Mouse (Mus musculus) lung, adult 18-20 months (tissue): ENCODE measurements around the gene Cst13.
"Not testable (repeated sequence)": the region's sequence is repeated elsewhere in the genome, so short reads cannot be mapped to it uniquely, and the experiment has no call there.

Experiments
- DNase-seq, 2 experiments: peaks; one replicate each; pipeline ENCODE4 v3.0.0; 2022; ENCODE audit warnings: mixed read lengths in 2 of 2

The Cst13 gene

DNA sequence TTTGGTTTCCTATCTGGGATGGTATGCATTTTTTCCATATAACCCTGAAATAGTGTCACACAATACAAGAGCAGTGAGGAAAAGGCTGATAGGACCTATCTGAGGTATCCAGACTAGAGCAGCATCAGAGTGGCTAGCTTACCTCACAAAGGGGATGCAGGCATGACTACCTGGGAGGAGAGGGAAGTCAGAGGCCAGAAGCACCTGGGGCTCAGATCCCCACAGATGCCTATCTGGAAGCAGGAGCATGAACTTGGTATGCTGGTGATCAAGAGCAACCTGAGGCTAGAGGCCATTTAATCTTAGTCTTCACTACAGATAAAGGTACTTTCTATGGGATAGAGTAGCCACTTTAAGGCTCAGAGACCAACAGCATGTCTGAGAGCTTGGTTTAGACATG is at the start of gene Cst13:
Gene Cst13, plus strand, starts transcription at position 173 of the 400 bp plus-strand sequence.
- no peak for DNase-seq

DNA sequence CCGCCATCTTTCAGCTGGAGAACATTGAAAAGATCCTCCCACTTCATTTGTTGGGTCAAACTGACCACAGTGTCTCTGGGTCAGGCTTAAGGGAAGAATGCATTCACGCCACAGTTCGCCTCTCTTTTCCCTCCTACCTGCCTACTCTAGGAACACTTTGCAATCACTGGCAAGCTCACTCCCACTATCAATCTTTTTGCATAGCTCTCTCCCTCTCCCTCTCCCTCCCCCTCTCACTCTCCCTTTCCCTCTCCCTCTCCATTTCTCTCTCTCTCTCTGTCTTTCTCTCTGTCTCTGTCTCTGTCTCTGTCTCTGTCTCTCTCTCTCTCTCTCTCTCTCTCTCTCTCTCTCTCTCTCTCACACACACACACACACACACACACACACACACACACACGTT is 48.5 kb upstream of the Cst13 start, which contains the start of gene Cst11:
Gene Cst11, minus strand, starts transcription at position 101 of the 400 bp plus-strand sequence.
- DNase-seq = not testable (repeated sequence)

DNA sequence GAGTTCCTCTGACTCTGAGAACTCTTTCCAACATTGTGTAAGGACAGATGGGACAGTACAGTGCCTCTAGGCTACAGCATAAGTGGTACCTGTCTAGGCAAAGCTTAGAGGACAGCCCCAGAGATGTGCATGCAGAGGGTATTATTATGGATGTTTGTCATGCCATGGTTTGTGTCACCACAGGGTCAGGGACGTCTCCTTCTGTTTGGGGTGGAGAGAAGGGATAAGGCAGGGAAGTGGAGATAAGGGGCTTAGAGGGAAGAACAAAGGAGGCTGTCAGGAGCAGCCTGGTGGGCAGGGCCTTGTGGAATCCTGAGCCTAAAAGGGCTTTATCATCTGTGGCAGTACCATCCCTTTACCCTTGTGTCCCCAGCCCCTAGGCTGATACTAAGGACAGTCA is 38.2 kb upstream of the Cst13 start, which contains the start of gene 8030411F24Rik:
Gene 8030411F24Rik, plus strand, starts transcription at position 301 of the 400 bp plus-strand sequence.
- no peak for DNase-seq

DNA sequence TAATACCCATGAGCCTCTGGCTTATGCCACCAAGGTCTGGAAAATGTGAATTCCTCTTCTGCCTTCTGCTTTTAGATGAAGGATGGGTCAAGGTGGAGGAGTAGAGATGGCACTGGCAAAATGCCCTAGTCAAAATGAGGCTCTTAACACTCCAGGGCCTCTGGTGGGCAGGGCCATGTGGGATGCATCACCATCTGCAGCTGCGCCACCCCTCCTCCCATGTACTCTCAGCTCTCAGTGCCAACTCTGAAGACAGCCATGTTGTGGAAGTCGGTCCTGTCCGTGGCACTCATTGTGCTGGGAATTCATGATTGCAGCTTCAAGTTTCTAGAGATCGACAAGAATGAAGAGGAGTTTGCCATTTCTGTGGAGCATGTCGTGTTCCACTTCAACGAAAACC is 30.7 kb upstream of the Cst13 start, which contains the start of gene Cst12:
Gene Cst12, plus strand, starts transcription at position 220 of the 400 bp plus-strand sequence.
- no peak for DNase-seq

DNA sequence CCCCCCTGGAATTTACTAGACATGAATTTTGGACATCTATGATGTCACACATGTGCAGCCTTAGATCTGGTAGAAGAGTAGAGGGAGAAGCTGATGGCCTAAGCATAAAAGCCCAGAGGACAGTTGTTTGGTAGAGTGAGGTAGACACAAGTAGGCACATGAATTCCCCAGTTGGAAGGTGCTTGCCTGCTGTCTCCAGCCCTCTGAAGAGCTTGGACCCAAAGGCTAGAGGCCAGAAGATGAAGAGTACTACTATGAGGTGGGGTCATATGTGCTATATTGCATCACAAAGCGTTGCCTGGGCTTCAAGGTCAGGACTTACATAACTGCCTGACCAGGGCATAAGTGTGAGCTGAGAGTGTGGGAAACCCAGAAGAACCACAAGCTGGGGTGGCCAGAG is 21.4 kb upstream of the Cst13 start, which contains the start of gene Cst8:
Gene Cst8, plus strand, starts transcription at position 301 of the 400 bp plus-strand sequence.
- DNase-seq = peak; percentile 19 to 32

DNA sequence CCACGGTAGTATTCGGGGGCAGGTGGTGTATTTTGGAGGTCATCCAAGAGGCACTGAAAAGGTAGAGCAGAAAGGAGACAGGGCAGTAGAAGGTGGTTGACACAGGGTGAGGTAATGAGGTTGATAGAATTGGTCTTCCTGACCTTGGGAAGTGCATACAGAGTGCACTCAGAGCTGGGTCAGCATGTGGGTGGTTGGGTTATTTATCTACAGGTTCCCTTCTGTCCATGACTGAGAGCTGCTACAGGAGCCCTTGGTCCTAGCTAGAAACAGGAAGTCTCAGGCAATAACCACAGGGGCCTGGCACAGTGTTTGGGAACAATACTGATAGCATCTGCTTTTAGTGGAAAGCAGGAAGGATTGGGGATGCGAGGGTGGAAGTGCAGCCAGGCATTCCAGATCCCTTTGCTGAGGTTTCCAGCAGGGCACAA is 18.4 kb upstream of the Cst13 start:
- DNase-seq = peak; percentile 6 to 33

DNA sequence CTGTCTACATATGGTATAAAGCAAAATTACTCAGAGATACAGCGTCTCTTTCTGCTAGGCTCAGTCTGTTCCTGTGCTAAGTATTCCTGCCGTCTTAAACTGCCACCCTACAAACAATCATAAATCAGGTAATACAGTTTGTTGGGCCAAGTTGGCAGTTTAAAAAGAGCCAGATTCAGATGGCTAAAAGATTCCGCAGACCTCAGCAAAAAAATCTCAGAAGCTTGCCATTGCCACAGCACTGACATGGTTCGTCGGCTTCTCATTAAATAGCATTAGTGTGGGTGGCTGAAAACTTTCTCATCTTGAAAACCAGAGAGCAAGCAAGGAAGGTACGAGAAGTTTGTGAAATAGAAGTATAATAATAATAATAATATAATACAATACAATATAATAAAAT is 13.2 kb upstream of the Cst13 start:
- no peak for DNase-seq

DNA sequence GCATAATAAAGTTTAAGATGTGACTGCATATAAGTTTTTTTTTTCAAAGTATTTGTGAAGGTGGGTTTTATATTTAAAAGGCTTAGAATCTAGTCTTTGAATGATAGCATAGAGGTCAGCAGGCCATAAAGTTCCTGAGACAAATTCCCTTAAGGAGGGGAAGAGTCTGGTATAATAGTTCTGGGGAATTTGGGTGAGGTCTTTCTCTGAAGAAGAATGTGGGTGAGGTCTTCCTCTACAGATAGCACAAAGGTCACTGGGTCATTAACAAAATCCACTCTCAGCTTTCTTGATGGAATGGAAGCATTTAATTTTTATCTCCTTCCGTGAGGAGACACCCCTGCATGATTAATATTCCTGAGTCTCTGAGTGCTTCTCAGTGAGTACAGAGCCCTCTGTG is 6.1 kb downstream of the Cst13 start:
- no peak for DNase-seq

DNA sequence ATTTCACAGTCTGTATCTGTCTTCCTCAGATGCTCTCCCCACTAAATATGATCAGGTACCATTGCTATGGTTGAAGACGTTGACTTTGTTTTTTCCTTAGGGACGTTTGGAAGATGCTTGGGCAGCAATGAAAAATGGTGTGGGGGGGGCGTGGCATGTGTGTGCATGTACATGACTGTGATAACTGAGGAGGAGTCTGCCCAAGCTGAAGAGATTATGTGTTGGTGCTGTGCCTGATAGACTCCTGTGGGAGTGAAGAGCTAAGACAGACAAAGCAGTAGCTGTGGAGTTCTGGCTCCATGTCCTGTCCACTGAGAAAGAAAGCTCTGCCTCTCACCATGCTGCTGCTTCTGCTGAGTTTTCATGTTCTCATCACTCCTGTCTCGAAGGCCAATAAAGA is 15.0 kb downstream of the Cst13 start, which contains the start of gene Cst9:
Gene Cst9, plus strand, starts transcription at position 236 of the 400 bp plus-strand sequence.
- no peak for DNase-seq

DNA sequence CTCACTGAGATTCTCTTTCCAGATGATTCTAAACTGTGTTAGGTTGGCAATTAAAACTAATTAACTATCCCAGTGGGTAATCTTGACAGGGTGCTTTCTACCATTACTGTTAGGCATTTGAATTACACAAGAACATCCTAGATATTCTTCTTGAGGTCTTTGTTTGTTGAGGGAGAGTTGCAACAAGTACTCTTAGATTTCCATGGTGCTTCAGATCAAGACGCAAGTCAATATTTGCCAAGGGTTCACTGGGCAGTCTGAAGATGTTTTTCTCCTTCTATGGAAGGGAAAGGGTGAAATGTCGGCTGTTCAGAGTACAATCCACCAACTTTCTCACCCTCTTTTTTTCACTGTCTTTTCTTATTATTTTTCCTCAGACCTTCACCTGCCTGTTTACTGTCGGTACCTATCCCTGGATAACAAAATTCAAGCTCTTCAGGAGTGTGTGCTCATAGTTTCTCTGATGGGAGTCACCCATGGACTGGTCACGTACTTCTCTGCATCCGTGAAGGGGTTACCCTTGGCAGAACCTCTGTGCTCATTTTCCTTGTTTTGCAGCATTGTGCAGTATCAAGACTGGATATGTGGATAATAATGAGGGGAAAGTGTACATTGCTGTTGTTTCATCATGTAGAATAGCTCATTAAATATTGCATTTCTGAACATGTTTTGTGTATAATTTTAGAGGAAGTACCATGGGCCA is 18.3 kb downstream of the Cst13 start:
- DNase-seq = peak in 1 of 2 experiments; percentile 36

DNA sequence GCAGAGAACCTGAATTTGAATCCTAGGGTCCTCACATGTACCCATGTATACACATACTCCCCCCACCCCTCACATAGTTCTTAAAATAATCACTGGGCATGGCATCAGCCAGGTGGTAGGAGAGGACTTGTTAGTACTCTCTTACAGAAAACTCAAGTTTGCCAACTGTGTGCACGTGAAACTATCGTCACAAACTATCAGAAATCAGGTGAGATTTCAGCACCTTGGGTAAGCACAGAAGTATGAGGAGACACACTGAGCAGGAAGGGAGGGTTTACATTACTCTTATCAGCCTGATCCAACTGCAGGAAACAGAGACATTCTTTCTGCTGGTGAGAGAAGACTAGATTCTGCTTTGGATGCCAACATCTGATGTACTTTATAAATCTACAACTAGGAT is 19.3 kb downstream of the Cst13 start:
- peak in 1 of 2 experiments; percentile 19 for DNase-seq

DNA sequence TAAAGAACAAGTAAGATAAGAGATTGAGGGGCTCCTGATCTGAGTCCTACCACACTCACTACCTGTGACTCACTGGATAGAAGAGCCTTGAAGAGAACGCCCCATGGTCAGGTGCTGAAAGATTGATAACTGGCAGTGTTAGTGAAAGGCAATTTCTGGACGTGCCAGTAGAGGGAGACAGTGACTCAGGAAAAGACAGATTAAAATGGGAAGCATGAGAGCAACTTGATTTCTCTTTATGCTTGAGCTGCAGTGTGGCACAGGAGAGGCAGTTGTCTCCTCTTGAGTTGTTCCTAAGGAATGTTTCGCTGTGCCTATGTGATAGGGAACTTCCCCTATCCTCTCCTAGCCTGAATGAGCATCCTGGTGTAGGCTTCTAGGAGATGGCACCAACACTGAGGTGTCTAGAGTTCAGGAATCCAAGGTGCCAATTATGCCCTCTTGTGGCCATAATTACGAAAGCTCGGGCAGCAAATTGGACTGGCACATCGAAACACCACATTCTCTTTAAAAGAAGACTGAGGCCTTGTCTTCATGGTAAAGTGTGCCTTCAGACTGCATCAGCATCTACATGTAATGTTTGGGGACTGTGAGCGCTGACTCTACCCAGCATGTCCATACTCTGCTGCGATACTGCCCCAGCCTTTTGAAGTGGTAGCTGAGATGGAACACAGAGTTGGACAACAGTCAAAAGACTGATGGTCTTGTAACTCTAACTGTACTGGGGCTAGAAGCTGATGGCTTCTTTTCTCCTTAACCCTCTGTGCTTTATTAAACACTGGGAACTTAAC is 31.4 kb downstream of the Cst13 start:
- peak; percentile 79 to 83 for DNase-seq

DNA sequence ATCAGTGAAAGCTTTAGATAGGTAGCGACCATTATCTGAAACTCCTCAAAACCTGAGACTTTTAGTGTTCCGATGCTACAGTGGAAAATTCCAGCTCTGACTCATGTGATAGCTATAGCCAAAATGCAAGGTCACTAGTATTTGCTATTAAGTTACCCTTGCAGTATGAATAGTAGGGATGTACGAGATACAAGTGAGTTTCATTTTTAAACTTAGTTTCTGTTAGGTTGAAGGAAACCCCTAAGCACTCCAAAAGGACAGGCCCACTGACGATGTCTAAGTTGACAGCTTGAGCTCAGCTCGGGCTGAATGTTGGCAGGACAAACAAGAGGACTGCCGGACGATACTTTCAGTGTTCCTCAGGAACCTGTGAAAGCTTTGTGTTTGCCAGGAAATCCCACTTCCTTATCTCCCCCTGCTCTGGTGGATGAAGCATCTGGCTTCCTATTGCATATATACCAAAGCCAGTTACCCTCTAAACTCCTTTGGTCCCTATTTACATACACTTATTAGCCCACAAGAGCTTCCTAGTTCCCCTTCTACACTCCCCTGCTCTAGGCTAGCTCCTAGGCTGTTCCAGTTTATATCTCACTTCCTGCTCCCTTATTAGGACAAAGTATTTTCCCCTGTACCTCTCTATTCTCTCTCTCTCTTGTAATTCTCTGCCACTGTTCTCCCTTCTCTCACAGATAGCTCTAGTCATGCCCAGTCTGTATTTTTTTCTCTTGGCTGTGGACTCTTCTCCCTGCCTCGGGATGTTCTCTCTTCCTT is 36.9 kb downstream of the Cst13 start:
- DNase-seq = no peak

DNA sequence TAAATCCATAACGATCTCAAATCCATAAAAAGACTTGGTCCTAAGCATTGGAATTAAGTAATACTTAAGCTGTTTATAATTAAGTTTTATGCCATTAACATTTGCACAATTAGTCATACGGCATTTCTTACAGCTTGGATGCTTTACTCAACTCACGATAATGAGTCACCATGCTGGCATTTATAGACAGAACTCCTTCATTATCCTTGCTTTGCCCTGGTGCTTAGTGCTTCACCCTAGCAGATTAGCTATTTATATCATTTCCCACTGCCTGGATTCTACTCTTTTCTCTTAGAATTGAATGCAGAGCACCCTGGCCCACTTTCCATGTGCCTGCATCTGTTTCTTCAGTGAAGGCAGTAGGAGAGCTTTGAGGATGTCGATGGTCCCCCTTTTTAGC is 37.6 kb downstream of the Cst13 start:
- DNase-seq = no peak

DNA sequence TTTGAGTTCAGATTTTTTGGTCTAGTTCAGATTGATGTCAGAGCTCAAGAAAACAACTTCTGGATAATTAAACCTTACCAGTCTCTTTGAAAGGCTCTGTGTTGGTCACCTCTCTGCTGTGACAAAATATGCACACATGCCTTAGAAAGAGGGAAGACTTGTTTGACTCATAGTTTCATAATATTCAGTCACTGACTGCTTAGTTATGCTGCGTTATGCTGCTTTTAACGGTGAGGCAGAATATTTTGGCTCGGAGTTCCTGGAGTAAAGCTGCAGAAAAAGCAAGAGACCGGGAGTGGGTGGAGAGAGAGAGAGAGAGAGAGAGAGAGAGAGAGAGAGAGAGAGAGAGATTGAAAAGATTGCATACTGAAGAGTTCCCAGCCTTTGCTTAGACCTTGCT is 41.1 kb downstream of the Cst13 start:
- no peak for DNase-seq

DNA sequence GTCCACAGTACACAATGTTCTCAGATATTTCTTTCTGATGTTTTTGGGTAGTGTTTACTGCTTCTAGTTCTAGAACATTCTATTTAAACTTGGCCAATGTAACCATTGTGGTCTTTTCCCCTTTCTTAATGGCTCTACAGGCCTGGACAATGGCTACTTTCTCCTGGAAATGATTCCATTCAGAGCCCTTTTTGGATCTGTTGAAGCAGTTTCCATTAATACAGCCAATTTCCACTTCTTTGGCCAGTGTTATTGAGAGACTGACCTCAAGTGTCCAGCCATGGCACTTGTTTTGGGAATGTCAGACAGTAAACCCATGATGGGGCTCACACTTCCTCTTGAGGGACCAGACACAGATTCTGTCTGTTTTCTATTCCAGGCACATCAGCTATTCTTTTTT is 41.8 kb downstream of the Cst13 start:
- DNase-seq = no peak

DNA sequence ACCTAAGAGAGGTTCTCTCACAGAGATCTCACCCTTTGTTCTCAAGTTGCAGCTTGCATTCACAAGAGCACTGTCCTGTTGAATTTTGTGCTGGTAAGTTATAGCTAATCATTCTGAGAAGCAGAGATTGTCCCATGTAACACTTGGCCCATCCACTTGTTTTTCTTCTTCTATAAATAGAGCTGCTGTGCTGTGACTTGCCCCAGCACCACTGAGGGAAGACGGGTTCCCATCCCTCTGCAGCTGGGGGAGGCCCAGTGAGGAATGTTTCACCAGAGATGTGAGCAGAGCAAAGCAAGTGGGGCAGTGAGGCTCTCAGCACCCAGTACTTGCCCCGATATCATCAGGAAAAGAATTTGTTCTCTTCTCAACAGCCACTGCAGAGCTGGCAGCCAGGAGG is 45.1 kb downstream of the Cst13 start, which contains the start of gene 9230104L09Rik:
Gene 9230104L09Rik, minus strand, starts transcription at position 73 of the 400 bp plus-strand sequence.
- peak in 1 of 2 experiments; percentile 18 for DNase-seq

DNA sequence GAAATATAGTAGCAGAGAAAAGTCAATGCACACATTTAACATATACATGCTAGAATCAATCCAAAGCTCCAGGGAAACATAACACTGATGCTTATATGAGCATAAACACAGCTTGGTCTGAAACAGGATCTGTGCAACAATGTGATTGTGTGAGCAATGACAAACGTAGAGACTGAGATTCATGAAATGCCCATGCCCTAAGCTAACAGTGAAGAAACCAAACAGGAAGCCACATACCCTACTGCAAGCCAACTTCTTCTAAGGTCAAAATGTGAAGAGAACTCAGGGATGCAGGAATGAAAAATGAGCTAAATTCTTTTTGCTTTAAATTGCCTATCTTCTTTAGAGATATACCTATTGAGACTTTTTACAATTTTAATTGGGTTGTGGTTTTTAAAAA is 49.1 kb downstream of the Cst13 start:
- no peak for DNase-seq

DNA sequence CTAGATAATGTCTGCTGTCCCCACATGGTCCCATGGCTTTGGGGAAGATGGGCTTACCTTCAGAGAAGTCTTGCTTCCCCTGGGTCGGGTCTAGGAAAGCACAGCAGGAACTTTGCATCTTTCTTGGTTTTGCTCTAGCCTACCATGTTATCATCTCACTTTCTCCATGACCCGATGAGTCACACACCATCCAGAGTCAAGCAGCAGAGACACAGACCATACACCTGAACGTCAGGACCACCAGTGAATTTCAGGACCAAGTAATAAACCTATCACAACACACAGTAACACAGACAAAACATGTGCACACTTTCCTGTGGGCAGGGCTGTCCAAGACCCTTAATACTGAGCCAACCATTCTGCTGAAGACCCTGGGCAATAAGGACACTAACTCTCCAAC is 50.6 kb downstream of the Cst13 start:
- no peak for DNase-seq

DNA sequence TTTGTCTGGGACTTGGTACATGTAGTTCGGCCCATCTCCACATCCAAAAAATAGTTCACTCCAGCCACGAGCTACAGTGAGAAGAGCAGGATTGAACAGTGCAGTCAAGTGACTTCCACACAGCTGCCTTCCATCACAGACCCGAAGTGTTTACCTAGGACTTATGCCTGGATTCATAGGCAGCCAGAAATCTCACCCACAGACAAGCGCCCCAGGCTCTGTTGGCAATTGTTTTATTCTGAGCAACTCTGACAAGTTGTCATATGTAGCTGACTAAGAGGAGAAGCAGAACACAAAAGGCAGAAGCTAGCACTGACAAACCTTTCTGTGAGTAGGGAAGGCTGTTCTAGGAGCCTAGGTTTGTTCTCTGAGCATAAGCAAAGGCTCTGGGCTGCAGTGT is 53.0 kb downstream of the Cst13 start:
- DNase-seq = peak in 1 of 2 experiments; percentile 44

DNA sequence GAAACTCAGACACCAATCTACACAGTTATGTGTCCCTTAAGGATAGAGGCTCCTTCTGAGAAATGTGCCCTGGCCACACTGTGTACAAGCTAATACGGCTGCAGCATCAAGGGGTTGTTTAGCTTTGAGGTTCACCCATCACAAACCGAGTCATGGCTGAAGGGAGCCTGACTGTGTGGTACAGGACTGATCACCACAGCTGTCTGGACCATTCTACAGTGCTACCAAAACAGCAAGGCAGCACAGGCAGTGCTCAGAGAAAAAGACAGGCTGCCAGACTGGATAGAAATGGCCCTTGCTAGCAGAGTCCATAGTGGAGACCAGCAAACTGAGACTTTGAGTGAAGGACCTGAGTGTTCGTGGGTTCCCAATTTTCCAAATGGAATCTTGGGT is 54.3 kb downstream of the Cst13 start:
- DNase-seq = no peak

DNA sequence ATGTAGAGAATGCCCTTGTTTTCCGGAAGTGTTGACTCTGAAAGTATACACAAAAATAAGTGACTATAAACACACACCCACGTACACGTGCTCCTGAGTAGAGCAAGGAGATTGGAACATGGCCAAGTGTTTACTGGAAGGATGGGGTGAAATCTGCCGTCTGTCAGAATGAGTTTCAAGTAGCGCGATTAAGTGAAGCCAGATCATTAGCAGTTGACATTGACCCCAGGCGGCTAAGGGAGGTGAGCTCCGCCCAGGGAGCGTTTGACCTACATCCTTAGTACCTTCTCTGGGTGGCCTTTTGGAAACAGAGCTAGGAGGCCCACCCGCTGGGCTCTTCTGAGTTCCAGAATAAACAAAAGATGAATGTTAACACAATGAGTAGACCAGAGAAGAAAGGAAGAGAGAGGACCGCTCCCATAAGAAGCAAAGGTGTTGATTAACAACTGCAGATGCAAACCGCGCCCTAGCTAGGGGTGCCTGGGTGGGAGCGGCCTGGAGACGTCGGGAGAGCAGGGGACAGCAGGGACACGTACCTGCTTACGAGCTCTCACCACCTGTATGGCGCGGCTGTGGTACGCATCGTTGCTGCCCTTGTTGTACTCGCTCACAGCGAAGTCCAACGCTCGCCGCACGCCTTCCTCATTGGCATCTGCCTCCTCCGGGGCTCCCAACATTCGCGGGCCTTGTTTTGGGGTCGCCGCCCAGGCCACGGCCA is 54.9 kb downstream of the Cst13 start:
- peak; percentile 37 to 45 for DNase-seq
